Mouse (Mus musculus) hindbrain, embryonic 15.5 days (tissue): ENCODE measurements at regions not wholly inside any gene's neighbourhood (a gene's known extent, or its start where the extent isn't known, plus 50 kb on each side); places are given as distances from the start of the nearest gene placed in this dataset.

Experiments
- ATAC-seq: fragments of 200-750 bp; cut with Nextera tagmentation; 2 replicates; pipeline ENCODE4 v1.8.0; 2017; ENCODE audit warnings: low read depth, moderate number of reproducible peaks, moderate TSS enrichment; ENCODE audit not compliant: low FRiP score
- H3K27ac ChIP-seq: fragments of 300-500 bp; sonication (generic); replicated peaks from 2 replicates; pipeline ENCODE4 v1.5.1; 2015; ENCODE audit warnings: mild to moderate bottlenecking, inconsistent platforms
- H3K27me3 ChIP-seq: fragments of 300-500 bp; sonication (generic); 2 replicates; pipeline ENCODE4 v1.6.1; 2015; ENCODE audit warnings: control low read depth, inconsistent platforms
- H3K36me3 ChIP-seq: fragments of 300-500 bp; sonication (generic); 2 replicates; pipeline ENCODE4 v1.6.1; 2015; ENCODE audit warnings: control low read depth, inconsistent platforms
- H3K4me1 ChIP-seq: fragments of 300-500 bp; sonication (generic); replicated peaks from 2 replicates; pipeline ENCODE4 v1.6.1; 2015; ENCODE audit warnings: control low read depth, inconsistent platforms
- H3K4me2 ChIP-seq: fragments of 300-500 bp; sonication (generic); 2 replicates; pipeline ENCODE4 v1.6.1; 2015; ENCODE audit warnings: moderate library complexity, mild to moderate bottlenecking, inconsistent platforms
- H3K4me3 ChIP-seq: fragments of 300-500 bp; sonication (generic); 2 replicates; pipeline ENCODE4 v1.5.1; 2015; ENCODE audit warnings: mild to moderate bottlenecking, inconsistent platforms
- H3K9ac ChIP-seq: fragments of 300-500 bp; sonication (generic); 2 replicates; pipeline ENCODE4 v1.6.1; 2015; ENCODE audit warnings: inconsistent platforms
- H3K9me3 ChIP-seq: fragments of 300-500 bp; sonication (generic); 2 replicates; pipeline ENCODE4 v1.6.1; 2016; ENCODE audit warnings: control low read depth, inconsistent platforms
- WGBS: fragments of 180-500 bp; shearing (Covaris S2); methylation state at CpG from one replicate; pipeline ENCODE4 v1.1.7; 2015; 5-methylcytosine and 5-hydroxymethylcytosine counted together

DNA sequence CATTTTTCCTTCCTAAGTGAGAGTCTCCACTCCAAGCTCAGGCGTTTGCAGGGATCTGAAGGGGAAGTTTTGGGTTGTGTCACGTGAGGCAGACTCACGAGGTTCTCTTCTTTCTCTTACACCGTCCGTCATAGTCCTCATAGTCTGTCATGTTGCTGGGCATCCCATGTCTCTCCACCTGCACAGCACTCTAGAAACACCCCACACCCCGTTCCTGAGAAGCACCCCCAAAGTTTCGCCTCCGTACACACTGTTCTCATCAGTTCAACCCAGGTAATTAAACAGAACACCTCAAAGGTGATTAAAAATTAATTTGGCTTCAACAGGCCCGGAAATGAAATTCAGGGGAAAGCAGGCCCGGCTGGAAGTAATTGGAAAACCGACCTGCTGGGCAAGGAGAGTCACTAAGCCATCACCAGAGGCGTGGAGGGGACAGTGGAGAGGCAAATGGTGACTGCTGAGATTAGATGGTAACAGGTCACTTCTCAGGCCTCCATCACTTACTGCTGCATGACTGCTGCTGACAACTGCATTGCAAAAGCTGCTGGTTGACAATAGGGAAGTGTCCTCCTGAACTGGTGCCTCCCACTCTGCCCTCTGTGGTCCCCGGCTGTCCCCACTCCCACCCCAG, 63.1 kb upstream of the Smndc1 start:
- Histone ChIP-seq H3K9ac (no peak overlapping the region), H3K4me2 (no peak overlapping the region), H3K27ac (no peak overlapping the region), H3K9me3 (no peaks in the 10 kb centered on the region), H3K27me3 (no peaks in the 10 kb centered on the region), H3K36me3 (no peaks in the 10 kb centered on the region), H3K4me1 (peaks cover 26% of the 10 kb centered on the region), H3K4me3 (no peak overlapping the region)
- WGBS, result 56% methylated on average over 12 of the region's 13 CpGs
- peak; percentile 50 for ATAC-seq

DNA sequence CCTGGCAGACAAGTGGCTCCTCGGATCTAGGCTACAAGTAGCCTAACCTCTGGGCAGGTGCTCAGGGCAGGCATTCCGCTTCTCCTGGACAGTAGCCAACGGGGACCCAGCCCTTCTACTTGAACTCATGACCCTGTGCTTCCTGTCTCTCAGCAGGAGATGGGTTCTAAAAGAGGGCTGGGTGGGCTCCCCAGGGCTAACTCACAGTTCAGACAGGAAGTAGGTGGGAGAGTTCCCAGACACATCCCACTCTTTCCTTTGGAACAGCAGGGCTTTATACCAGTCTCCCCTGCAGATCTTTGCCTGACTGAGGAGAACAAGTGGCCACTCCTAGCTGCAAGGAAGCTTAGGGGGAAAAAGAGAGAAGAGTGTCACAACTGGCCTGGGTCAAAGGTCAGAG, 62.0 kb upstream of the Smndc1 start:
- H3K4me1 ChIP-seq, result peaks cover 35% of the 10 kb centered on the region
- ATAC-seq, result no peak
- no peak overlapping the region for H3K9ac ChIP-seq
- WGBS, result 62% methylated on average over 3 of the region's 3 CpGs
- no peak overlapping the region for H3K4me3 ChIP-seq
- H3K27me3 ChIP-seq, result no peaks in the 10 kb centered on the region
- H3K27ac ChIP-seq, result no peak overlapping the region
- no peaks in the 10 kb centered on the region for H3K36me3 ChIP-seq
- H3K4me2 ChIP-seq, result no peak overlapping the region
- H3K9me3 ChIP-seq, result no peaks in the 10 kb centered on the region

DNA sequence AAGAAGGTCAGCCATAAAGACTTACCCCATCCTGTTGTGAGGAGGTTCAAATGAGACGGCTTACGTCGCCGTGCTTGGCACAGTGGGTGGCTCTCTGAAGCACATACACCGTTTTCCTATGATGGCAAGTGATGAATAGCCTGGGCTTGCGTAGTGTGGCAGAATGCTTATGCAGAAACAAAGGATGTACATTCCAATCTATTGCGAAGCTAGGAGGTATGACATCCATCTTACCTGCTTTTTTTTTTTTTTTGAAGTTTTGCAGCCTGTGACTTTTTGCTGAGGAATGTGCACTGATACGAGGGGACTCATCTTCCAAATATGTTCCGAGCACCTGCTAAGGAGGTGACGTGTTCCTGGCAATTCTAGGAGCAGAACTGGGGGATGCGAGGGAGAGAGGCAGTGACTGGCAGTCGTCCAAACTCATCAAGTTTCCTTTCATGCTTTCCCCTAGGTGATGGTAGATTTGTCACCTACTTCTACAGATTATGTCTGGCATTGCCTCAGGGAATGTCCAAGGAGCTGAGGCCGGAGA, 61.1 kb upstream of the Smndc1 start:
- H3K4me1 ChIP-seq, result peaks cover 39% of the 10 kb centered on the region
- H3K36me3 ChIP-seq, result no peaks in the 10 kb centered on the region
- H3K9ac ChIP-seq, result no peak overlapping the region
- 0 out of 2 replicates have a peak, but pooled peaks have one; percentile 27 for ATAC-seq
- H3K4me2 ChIP-seq, result no peak overlapping the region
- no peaks in the 10 kb centered on the region for H3K9me3 ChIP-seq
- H3K27ac ChIP-seq, result peak overlapping the region; percentile 21; the same call in 1 of the 2 replicates
- H3K27me3 ChIP-seq, result no peaks in the 10 kb centered on the region
- no peak overlapping the region for H3K4me3 ChIP-seq
- WGBS, result 42% methylated on average over 13 of the region's 13 CpGs

DNA sequence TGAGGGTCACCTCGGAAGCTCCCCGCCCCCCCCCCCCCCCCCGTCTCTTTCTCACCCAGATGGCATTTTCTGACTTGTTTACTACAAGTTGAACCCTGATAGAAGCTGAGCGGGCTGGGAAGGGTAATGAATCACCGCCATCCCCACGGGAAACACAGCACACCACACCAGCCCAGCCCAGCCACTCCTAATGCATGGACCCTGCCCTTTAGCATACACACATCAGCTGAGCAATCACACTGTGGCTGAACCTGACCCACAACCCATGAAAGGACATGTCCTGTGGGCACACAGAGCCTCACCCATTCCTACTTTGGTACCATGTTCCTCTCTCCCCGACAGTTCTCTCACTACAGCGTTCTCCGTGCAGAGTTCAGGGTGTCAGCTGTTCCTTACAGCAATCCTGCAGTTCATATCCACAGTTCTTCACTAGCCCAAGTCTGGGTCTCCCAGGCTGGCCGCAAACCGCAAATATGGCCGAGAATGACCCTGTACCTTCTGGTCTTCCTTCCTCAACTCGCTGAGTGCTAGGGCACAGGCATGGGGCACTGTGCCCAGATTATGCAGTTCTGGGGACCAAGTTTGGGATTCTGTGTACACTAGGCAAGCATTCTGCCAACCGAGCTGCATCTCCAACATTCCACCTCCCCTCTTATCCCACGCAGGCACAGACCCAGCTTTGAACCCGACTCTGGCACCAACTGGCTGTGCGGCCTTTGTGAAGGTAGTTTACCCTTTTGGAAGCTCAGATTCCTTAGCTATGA, 60.4 kb upstream of the Smndc1 start:
- Histone ChIP-seq H3K27ac (peak overlapping the region; percentile 21; the same call in 1 of the 2 replicates), H3K4me3 (no peak overlapping the region)
- 72% methylated on average over 15 of the region's 17 CpGs for WGBS

DNA sequence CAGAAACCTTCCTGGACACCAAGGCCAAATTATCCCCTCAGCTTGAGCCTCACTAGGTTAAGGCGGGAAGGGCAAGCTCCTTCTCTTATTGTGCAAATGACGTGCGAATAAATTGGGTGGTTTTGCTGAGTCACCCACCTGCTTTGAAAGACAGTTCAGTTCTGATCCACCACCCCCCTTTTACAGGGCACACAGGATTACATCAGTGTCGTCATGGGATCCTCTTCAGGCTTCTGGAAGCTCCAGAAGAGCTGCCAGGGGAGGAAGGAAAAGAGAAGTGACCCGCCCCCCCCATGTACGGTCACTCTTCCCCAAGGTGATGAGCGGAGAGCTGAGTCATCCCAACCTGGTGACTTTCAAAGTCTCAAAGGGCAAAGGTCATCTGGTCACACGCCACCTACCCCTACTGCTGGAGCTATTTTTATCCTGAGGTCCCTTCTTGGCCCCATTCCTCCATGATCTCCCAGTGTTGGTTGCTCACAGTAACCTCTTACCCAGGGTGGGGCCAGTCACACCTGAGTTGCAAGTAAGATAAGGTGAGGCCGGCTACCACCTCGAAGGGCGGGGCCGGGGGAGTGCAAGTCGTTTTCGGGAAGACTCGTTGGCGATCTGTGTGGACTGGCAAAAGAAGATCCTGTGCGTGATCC, 58.9 kb upstream of the Smndc1 start:
- 89% methylated on average over 17 of the region's 17 CpGs for WGBS
- H3K4me1 ChIP-seq, result peaks cover 38% of the 10 kb centered on the region
- ATAC-seq, result no peak
- H3K27me3 ChIP-seq, result no peaks in the 10 kb centered on the region
- H3K9me3 ChIP-seq, result no peaks in the 10 kb centered on the region
- H3K4me2 ChIP-seq, result no peak overlapping the region
- no peak overlapping the region for H3K27ac ChIP-seq
- no peak overlapping the region for H3K4me3 ChIP-seq
- H3K9ac ChIP-seq, result no peak overlapping the region
- H3K36me3 ChIP-seq, result no peaks in the 10 kb centered on the region

More for the DNA sequence above, 60.4 kb upstream of the Smndc1 start:
- 0 out of 2 replicates have a peak, but pooled peaks have one; percentile 2 for ATAC-seq
- H3K9me3 ChIP-seq, result no peaks in the 10 kb centered on the region
- no peak overlapping the region for H3K9ac ChIP-seq
- no peaks in the 10 kb centered on the region for H3K27me3 ChIP-seq
- H3K36me3 ChIP-seq, result no peaks in the 10 kb centered on the region
- H3K4me1 ChIP-seq, result peaks cover 39% of the 10 kb centered on the region
- H3K4me2 ChIP-seq, result no peak overlapping the region

DNA sequence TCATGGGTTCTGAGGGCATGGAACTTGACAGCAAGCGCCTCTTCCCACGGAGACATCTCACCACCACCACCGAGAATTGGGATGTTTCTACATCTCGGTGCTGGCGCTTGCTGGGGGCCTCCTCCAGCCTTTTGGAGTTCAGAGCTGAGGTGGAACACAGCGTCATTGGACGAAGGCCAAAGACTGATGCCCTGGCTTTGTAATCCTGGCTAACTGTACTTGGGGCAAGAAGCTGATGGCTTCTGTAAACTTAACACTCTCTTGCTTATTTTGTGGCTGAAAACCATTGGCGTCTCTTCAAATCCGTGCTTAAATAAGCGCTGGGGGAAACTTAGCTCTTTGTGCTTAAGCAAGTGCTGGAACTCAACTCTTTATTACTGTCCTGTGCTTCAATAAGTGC, 57.8 kb upstream of the Smndc1 start:
- no peak overlapping the region for H3K4me3 ChIP-seq
- no peak overlapping the region for H3K4me2 ChIP-seq
- no peaks in the 10 kb centered on the region for H3K27me3 ChIP-seq
- WGBS, result 60% methylated on average over 10 of the region's 10 CpGs
- no peak overlapping the region for H3K27ac ChIP-seq
- H3K9me3 ChIP-seq, result no peaks in the 10 kb centered on the region
- H3K4me1 ChIP-seq, result peaks cover 29% of the 10 kb centered on the region
- ATAC-seq, result no peak
- H3K9ac ChIP-seq, result no peak overlapping the region
- H3K36me3 ChIP-seq, result no peaks in the 10 kb centered on the region

DNA sequence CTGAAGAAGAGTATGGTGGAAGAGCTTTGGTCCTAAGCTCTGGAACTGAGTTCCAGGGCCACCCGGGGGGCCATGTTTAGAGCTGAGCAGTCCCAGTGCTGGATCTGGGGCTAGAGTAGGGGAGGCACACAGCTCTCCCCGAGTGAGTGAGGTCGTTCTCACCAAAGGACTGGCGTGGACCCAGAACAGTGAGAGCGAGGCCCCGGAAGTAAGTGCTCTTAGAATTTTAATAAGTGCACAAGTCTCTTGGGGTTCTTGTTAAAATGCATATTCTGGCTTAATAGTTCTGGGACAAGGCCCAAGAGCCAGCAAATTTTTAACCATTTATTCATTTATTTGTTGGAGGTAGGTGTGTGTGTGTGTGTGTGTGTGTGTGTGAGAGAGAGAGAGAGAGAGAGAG, 57.4 kb upstream of the Smndc1 start:
- Histone ChIP-seq H3K4me3 (no peak overlapping the region), H3K4me2 (no peak overlapping the region), H3K36me3 (no peaks in the 10 kb centered on the region), H3K27ac (no peak overlapping the region), H3K9ac (no peak overlapping the region), H3K4me1 (peaks cover 29% of the 10 kb centered on the region), H3K9me3 (no peaks in the 10 kb centered on the region), H3K27me3 (no peaks in the 10 kb centered on the region)
- 45% methylated on average over 6 of the region's 6 CpGs for WGBS
- ATAC-seq, result no peak

DNA sequence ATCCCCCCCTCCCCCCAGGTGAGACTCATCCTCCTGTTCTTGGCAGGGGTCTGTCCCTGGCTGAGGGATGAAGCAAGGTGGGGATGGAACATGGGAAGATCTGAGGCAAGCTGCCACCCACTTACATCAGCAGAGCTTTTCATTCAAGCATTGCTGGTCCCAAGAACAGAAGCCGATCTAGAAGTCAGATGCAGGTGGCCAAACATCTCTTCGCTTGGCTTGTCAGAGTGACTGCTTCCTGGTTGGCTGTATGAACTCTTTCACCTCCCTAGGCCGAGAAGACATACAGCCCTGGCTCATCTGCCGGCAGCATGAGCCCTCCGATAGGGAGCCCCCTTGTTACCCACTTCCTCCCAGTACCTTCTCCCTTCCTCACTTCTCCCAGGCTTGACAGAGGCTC, 55.8 kb upstream of the Smndc1 start:
- H3K4me3 ChIP-seq, result no peak overlapping the region
- peaks cover 22% of the 10 kb centered on the region for H3K4me1 ChIP-seq
- no peaks in the 10 kb centered on the region for H3K36me3 ChIP-seq
- no peak for ATAC-seq
- WGBS, result 75% methylated on average over 5 of the region's 5 CpGs
- no peak overlapping the region for H3K4me2 ChIP-seq
- H3K27me3 ChIP-seq, result no peaks in the 10 kb centered on the region
- no peak overlapping the region for H3K9ac ChIP-seq
- no peaks in the 10 kb centered on the region for H3K9me3 ChIP-seq
- no peak overlapping the region for H3K27ac ChIP-seq

DNA sequence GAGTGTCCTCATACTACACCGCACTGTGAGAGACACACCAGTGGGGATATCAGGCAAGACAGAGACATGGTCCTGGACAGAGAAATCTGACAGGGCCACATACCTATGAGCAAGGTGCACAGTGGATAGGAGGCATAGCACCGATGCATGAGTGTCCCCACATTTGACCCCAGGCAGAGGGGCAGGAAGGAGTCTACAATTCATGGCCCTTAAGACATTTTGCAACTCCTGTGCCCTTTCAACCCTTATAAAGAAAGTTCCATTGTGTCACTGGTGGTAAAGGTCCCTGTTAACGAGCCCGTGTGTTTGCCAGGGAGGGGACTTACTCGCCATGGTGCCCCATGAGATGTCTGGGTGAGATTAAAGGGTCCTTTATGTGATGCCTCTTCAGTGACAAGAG, 54.3 kb upstream of the Smndc1 start:
- WGBS, result 43% methylated on average over 5 of the region's 5 CpGs
- Histone ChIP-seq H3K4me1 (peaks cover 21% of the 10 kb centered on the region; the same call in 1 of the 2 replicates), H3K4me2 (no peak overlapping the region), H3K36me3 (no peaks in the 10 kb centered on the region), H3K9ac (no peak overlapping the region), H3K27me3 (no peaks in the 10 kb centered on the region), H3K9me3 (no peaks in the 10 kb centered on the region), H3K4me3 (no peak overlapping the region), H3K27ac (no peak overlapping the region)
- ATAC-seq, result no peak

DNA sequence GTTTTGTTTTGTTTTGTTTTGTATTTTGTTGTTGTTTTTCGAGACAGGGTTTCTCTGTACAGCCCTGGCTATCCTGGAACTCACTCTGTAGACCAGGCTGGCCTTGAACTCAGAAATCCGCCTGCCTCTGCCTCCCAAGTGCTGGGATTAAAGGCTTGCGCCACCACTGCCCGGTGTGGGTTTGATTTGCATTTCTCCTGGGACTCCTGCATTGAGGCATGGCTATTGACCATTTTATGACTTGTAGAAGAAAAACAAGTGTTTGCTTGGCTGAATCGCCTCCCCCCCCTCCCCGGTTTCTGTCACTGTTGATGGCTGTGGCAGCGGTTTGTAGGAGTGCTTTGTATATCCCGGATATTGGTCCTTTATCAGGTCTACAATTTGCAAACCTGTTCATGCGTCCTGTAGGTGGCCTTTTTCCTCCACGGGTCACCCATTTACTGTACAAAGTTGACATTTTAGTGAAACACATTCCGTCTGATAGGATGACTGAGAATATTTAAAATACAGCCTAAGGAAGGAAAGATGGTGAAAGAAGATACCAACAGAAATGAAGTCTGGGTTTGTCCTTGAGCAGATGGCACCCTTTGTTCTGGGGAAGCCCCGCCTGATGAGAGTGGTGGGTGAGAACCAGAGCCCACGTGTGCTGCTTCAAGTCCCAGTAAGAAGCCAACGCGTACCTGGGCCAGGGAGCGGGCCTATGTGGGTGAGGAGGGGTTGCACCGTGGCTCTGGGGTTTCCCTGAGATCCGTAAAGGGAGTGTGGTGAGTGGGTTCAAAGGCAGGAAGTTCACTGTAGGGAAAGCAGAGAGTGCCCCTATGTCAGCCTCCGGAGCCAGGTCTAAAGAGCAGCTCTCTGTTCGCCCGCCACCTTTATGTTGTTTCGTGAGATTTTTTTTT, 52.6 kb upstream of the Smndc1 start:
- Histone ChIP-seq H3K9me3 (no peaks in the 10 kb centered on the region), H3K27ac (no peak overlapping the region), H3K9ac (no peak overlapping the region), H3K36me3 (no peaks in the 10 kb centered on the region), H3K4me1 (peaks cover 14% of the 10 kb centered on the region; the same call in 1 of the 2 replicates), H3K4me3 (no peak overlapping the region), H3K4me2 (no peak overlapping the region), H3K27me3 (no peaks in the 10 kb centered on the region)
- no peak for ATAC-seq
- 78% methylated on average over 22 of the region's 22 CpGs for WGBS

DNA sequence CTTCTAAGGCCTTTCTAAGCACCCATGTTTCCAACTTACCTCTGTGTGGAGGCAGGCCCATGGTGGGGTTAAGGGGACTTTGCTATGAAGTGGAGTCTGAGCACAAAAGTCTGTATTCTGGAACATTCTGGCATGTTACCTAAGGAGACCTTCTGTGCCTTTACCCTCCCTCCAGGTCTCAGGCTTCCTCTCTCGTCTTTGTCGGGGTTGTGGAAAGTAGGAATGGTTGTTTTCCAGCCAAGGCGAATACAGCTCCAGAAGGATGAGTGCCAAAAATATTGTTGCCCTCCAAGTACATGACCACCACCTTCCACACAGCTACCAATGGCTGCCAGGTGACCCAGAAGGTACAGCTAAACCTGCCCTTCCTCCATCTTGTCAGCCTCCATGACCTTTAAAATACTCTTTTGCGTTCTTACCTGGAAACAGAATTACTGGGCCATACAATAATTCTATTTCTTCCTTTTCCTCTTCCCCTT, 51.8 kb upstream of the Smndc1 start:
- H3K9me3 ChIP-seq, result no peaks in the 10 kb centered on the region
- no peak overlapping the region for H3K4me3 ChIP-seq
- no peak overlapping the region for H3K9ac ChIP-seq
- ATAC-seq, result no peak
- WGBS, result 92% methylated on average over 4 of the region's 4 CpGs
- no peak overlapping the region for H3K27ac ChIP-seq
- no peaks in the 10 kb centered on the region for H3K27me3 ChIP-seq
- peaks cover 8% of the 10 kb centered on the region; the same call in 1 of the 2 replicates for H3K4me1 ChIP-seq
- no peak overlapping the region for H3K4me2 ChIP-seq
- H3K36me3 ChIP-seq, result no peaks in the 10 kb centered on the region
